8 mouse cellular contexts compared by ENCODE assay signal in the genomic region with DNA sequence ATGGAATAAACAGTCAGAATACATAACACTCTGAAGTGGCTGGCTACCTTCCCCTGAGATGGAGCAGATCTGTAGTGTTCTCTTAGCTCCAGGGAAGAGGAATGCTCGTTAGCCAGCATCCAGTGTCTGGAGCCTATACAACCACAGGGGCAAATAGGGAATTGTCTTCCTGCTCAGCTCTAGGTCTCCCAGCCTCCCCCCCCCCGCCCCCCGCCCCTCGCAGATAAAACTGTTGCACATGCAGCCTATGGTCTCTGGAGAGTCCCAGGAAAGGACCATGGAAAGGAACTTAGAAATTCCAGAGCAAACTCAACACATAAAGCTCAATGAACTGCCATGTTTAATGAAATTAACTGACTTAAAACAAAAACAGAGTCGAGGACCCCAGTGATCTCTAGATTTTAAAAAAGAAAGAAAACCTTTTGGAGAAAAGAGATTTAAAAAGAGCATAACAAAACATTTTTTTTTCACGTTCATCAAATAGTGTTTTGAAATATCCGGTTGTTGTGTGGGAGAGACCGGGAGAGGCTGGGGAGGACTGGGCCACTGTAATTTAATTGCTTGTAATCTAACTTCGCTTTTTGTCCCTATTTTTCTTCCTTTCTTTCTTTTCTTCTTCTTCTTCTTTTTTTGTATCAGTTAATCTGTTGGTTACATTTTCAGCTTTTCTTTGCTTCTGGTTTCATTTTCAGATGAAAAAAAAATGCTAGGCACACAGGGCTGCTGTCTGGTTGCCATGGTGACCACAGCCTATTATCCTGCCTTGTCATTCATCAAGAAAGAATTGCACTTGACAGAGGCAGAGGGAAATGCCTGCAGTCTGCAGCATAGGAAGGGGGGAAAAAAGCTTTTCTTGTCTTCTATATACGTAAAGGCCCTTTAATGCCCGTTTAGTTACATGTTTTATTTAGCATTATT.
DNase-seq lines count a peak whose midpoint lies in the region; ATAC-seq and TF ChIP-seq lines count a peak whose summit lies in the region.

No protein-coding gene starts in this region.

- no peak overlapping the region for H3K9ac ChIP-seq in ES-E14 (ENCODE audit: insufficient read depth, low read depth, low read length, poor library complexity, severe bottlenecking)
- H3K9ac ChIP-seq in embryonic facial prominence, embryonic 12.5 days: peak overlapping the region; percentile 7; the same call in 1 of the 2 replicates
- peak overlapping the region; percentile 51; the same call in 1 of the 2 replicates for H3K9ac ChIP-seq in hindbrain, embryonic 11.5 days (ENCODE audit: low read depth, low read length)
- H3K9ac ChIP-seq in neural tube, embryonic 11.5 days (ENCODE audit: low read length): no peak overlapping the region

- WGBS in embryonic facial prominence, embryonic 12.5 days: 9% methylated on average over 11 of the region's 11 CpGs
- 14% methylated on average over 11 of the region's 11 CpGs for WGBS in hindbrain, embryonic 11.5 days
- WGBS in neural tube, embryonic 11.5 days: 18% methylated on average over 11 of the region's 11 CpGs

- no peak overlapping the region for H3K4me3 ChIP-seq in ES-E14 (ENCODE audit: insufficient read depth in 1 of 2, low read depth in 1 of 2, low read length in 2 of 2, poor library complexity in 1 of 2, severe bottlenecking in 1 of 2)
- 0 out of 2 replicates have a peak overlapping the region, but pooled peaks have one; percentile 10 for H3K4me3 ChIP-seq in embryonic facial prominence, embryonic 12.5 days
- H3K4me3 ChIP-seq in hindbrain, embryonic 11.5 days (ENCODE audit: low read depth, low read length): no peak overlapping the region; the same call in 1 of the 2 replicates
- H3K4me3 ChIP-seq in neural tube, embryonic 11.5 days (ENCODE audit: low read depth, low read length): no peak overlapping the region

- H3K4me1 ChIP-seq in ES-E14 (ENCODE audit: control insufficient read depth in 2 of 2, insufficient read depth in 2 of 2, low read length in 2 of 2, poor library complexity in 1 of 2): no peaks in the 10 kb centered on the region
- peaks cover 45% of the 10 kb centered on the region for H3K4me1 ChIP-seq in embryonic facial prominence, embryonic 12.5 days
- H3K4me1 ChIP-seq in hindbrain, embryonic 11.5 days (replicated peaks; ENCODE audit: control insufficient read depth, insufficient read depth, low read length): peaks cover 16% of the 10 kb centered on the region; the same call in 1 of the 2 replicates
- peaks cover 31% of the 10 kb centered on the region for H3K4me1 ChIP-seq in neural tube, embryonic 11.5 days (ENCODE audit: control insufficient read depth, insufficient read depth, low read length)

- intact Hi-C loops in left cerebral cortex, postnatal 14 days (cut with DNase I): no loop called here

- no peaks in the 10 kb centered on the region for H3K9me3 ChIP-seq in ES-E14 (ENCODE audit: control insufficient read depth, insufficient read depth, low read depth, low read length)
- H3K9me3 ChIP-seq in embryonic facial prominence, embryonic 12.5 days: no peaks in the 10 kb centered on the region
- no peaks in the 10 kb centered on the region for H3K9me3 ChIP-seq in hindbrain, embryonic 11.5 days (ENCODE audit: control insufficient read depth, low read length)
- no peaks in the 10 kb centered on the region for H3K9me3 ChIP-seq in neural tube, embryonic 11.5 days (ENCODE audit: control insufficient read depth, low read length)

- in situ Hi-C loops in ES-E14 (cut with MboI; ENCODE audit: low sequenced_read_pairs in 2 of 2, unreplicated experiment in 2 of 2): no loop called here

- DNase-seq in CD4-positive, CD25-positive, alpha-beta regulatory T cell, adult 2 months (ENCODE audit: low read depth, low spot score): peak; percentile 20
- peak; percentile 24 for DNase-seq in ES-E14 (ENCODE audit: low read depth, low spot score)
- DNase-seq in hindbrain, embryonic 11.5 days (ENCODE audit: low spot score): peak; percentile 91
- DNase-seq in left cerebral cortex, postnatal 14 days (ENCODE audit: low spot score in 2 of 2): peak; percentile 77 to 88
- DNase-seq in neural tube, embryonic 11.5 days (ENCODE audit: low spot score): peak; percentile 85
- DNase-seq in T-cell, adult 2 months (ENCODE audit: low spot score): no peak

- ATAC-seq in CD4-positive, CD25-positive, alpha-beta regulatory T cell, adult 4 months: no peak
- peak; percentile 81 for ATAC-seq in embryonic facial prominence, embryonic 12.5 days (ENCODE audit: insufficient number of reproducible peaks, insufficient read depth, low FRiP score, low TSS enrichment)
- peak; percentile 96 for ATAC-seq in hindbrain, embryonic 11.5 days (ENCODE audit: low FRiP score)
- peak; percentile 91 for ATAC-seq in neural tube, embryonic 11.5 days (ENCODE audit: insufficient read depth, low FRiP score, low TSS enrichment)

- H3K27me3 ChIP-seq in embryonic facial prominence, embryonic 12.5 days: no peaks in the 10 kb centered on the region
- H3K27me3 ChIP-seq in hindbrain, embryonic 11.5 days (ENCODE audit: control insufficient read depth, insufficient read depth, low read length): no peaks in the 10 kb centered on the region
- 0 out of 2 replicates have a peak, but pooled peaks cover 3% of the 10 kb centered on the region for H3K27me3 ChIP-seq in neural tube, embryonic 11.5 days (ENCODE audit: control insufficient read depth, insufficient read depth, low read length)

- H3K4me2 ChIP-seq in embryonic facial prominence, embryonic 12.5 days (replicated peaks): peak overlapping the region; percentile 36
- H3K4me2 ChIP-seq in hindbrain, embryonic 11.5 days (replicated peaks; ENCODE audit: low read depth, low read length): peak overlapping the region; percentile 25; the same call in 1 of the 2 replicates
- H3K4me2 ChIP-seq in neural tube, embryonic 11.5 days (ENCODE audit: low read depth): peak overlapping the region; percentile 21

- no peak overlapping the region for H3K27ac ChIP-seq in ES-E14 (ENCODE audit: insufficient read depth, low read depth, low read length, poor library complexity, severe bottlenecking)
- H3K27ac ChIP-seq in embryonic facial prominence, embryonic 12.5 days: peak overlapping the region; percentile 96
- H3K27ac ChIP-seq in hindbrain, embryonic 11.5 days (ENCODE audit: low read depth, low read length): peak overlapping the region; percentile 85
- H3K27ac ChIP-seq in neural tube, embryonic 11.5 days (ENCODE audit: low read depth, low read length): peak overlapping the region; percentile 79

- no peaks in the 10 kb centered on the region for H3K36me3 ChIP-seq in ES-E14 (ENCODE audit: control insufficient read depth, insufficient read depth, low read length, poor library complexity, severe bottlenecking)
- no peaks in the 10 kb centered on the region for H3K36me3 ChIP-seq in embryonic facial prominence, embryonic 12.5 days
- no peaks in the 10 kb centered on the region for H3K36me3 ChIP-seq in hindbrain, embryonic 11.5 days (ENCODE audit: control insufficient read depth, insufficient read depth, low read length)
- H3K36me3 ChIP-seq in neural tube, embryonic 11.5 days (ENCODE audit: control insufficient read depth, insufficient read depth, low read length): no peaks in the 10 kb centered on the region

TF ChIP-seq in ES-E14, 5 proteins besides CTCF, POLR2A, EP300 and RAD21:
- TF ChIP-seq HCFC1 (IDR thresholded peaks at IDR 0.05; ENCODE audit: borderline replicate concordance, insufficient read depth, low read length) (no peak), ZNF384 (IDR thresholded peaks at IDR 0.05; ENCODE audit: low read depth, low read length) (no peak), CHD2 (IDR thresholded peaks at IDR 0.05; ENCODE audit: low read depth, low read length) (no peak), MAFK (IDR thresholded peaks at IDR 0.05; ENCODE audit: insufficient read depth, low read depth, low read length) (no peak)

Comparison
In these comparisons a context has a peak if more than half of its experiments do, and no peak if none do; other contexts are left out.
1. H3K9ac ChIP-seq: peak in embryonic facial prominence, embryonic 12.5 days (single experiment) and hindbrain, embryonic 11.5 days (single experiment); none in ES-E14 (single experiment) and neural tube, embryonic 11.5 days (single experiment).
2. Peak in every context shown above with its lines, with median percentiles within 50 percentile points of each other: H3K4me2 ChIP-seq.